Mouse (Mus musculus) neural tube, embryonic 11.5 days (tissue): Measurements from ENCODE around the gene Chdh. TPM values are rescaled to one million over a fixed set of nuclear protein-coding genes. Genes with fewer than 3 reads are reported as not detected.

ENCODE experiments used
- ATAC-seq: fragments of 200-750 bp; cut with Nextera tagmentation; 2 replicates; pipeline ENCODE4 v1.8.0; 2017; ENCODE audit warnings: moderate number of reproducible peaks, mild to moderate bottlenecking, moderate TSS enrichment, moderate library complexity; ENCODE audit not compliant: insufficient read depth, low FRiP score, low TSS enrichment
- DNase-seq: peaks from one replicate; pipeline ENCODE4 v3.0.0-alpha.2; 2015; ENCODE audit warnings: low spot score
- H3K27ac ChIP-seq: fragments of 300-500 bp; sonication (generic); 2 replicates; pipeline ENCODE4 v1.5.1; 2014; ENCODE audit warnings: low read depth, mild to moderate bottlenecking, low read length
- H3K27me3 ChIP-seq: fragments of 300-500 bp; sonication (generic); 2 replicates; pipeline ENCODE4 v1.6.1; 2014; ENCODE audit warnings: mild to moderate bottlenecking, low read length, mixed read lengths; ENCODE audit not compliant: control insufficient read depth, insufficient read depth
- H3K36me3 ChIP-seq: fragments of 300-500 bp; sonication (generic); 2 replicates; pipeline ENCODE4 v1.6.1; 2014; ENCODE audit warnings: mild to moderate bottlenecking, low read length, moderate library complexity, mixed read lengths; ENCODE audit not compliant: control insufficient read depth, insufficient read depth
- H3K4me1 ChIP-seq: fragments of 300-500 bp; sonication (generic); 2 replicates; pipeline ENCODE4 v1.6.1; 2014; ENCODE audit warnings: low read length, mixed read lengths; ENCODE audit not compliant: control insufficient read depth, insufficient read depth
- H3K4me2 ChIP-seq: fragments of 300-500 bp; sonication (generic); 2 replicates; pipeline ENCODE4 v1.6.1; 2014; ENCODE audit warnings: low read depth, mild to moderate bottlenecking, moderate library complexity
- H3K4me3 ChIP-seq: fragments of 300-500 bp; sonication (generic); 2 replicates; pipeline ENCODE4 v1.5.1; 2014; ENCODE audit warnings: low read depth, low read length
- H3K9ac ChIP-seq: fragments of 300-500 bp; sonication (generic); 2 replicates; pipeline ENCODE4 v1.6.1; 2014; ENCODE audit warnings: mild to moderate bottlenecking, low read length
- H3K9me3 ChIP-seq: fragments of 300-500 bp; sonication (generic); 2 replicates; pipeline ENCODE4 v1.6.1; 2016; ENCODE audit warnings: low read length; ENCODE audit not compliant: control insufficient read depth
- WGBS: fragments of 180-500 bp; shearing (Covaris S2); extraction: QIAGEN DNeasy Blood & Tissue Kit; methylation state at CpG from one replicate; pipeline ENCODE4 v1.1.7; 2014; 5-methylcytosine and 5-hydroxymethylcytosine counted together
- polyA plus RNA-seq: library from polyadenylated mRNA; unstranded; fragments of >200 nt; fragmentation: Nextera tagmentation; extraction: Ambion mirVana; gene quantifications from 2 replicates; pipeline ENCODE4 v1.2.1, GENCODE M21; 2014

Chdh gene
- polyA plus RNA-seq, 1 experiment from 2014 or later: not detected

GRCm38 (mm10) chr14:30056031-30056766 lies 47.4 kb downstream of the Chdh start:
- Histone ChIP-seq H3K9ac (no peak overlapping the region), H3K27ac (no peak overlapping the region), H3K27me3 (no peaks in the 10 kb centered on the region), H3K4me2 (no peak overlapping the region), H3K9me3 (no peaks in the 10 kb centered on the region), H3K4me3 (no peak overlapping the region), H3K4me1 (no peaks in the 10 kb centered on the region), H3K36me3 (no peaks in the 10 kb centered on the region)
- ATAC-seq: no peak
- WGBS: 67% methylated on average over 13 of the region's 13 CpGs
- no peak for DNase-seq

DNA sequence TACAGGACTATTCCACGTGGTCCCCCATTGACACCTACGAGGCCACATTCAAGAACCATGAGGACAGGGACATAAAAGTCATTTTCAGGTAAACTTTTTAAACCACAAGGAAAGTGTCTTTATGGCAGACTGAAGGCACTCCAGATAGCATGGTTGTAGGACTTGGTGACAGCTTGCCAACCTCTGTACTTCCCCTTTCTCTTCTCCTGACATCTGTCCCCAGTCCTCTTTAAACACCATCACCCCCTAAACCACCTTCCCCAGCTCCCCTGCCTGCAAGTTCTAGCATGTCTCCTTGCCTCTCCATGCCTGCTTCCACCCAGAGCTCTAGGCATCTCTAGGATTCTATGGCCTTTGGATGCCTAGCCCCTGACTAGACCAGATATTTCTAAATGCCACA lies 56.0 kb downstream of the Chdh start:
- Histone ChIP-seq H3K36me3 (no peaks in the 10 kb centered on the region), H3K4me3 (no peak overlapping the region), H3K27ac (no peak overlapping the region), H3K4me1 (no peaks in the 10 kb centered on the region), H3K27me3 (no peaks in the 10 kb centered on the region), H3K9ac (no peak overlapping the region), H3K9me3 (no peaks in the 10 kb centered on the region), H3K4me2 (no peak overlapping the region)
- no peak for ATAC-seq
- WGBS: 88% methylated on average over 2 of the region's 2 CpGs
- no peak for DNase-seq

GRCm38 (mm10) chr14:30066752-30067151 lies 57.9 kb downstream of the Chdh start:
- H3K27ac ChIP-seq: no peak overlapping the region
- no peaks in the 10 kb centered on the region for H3K9me3 ChIP-seq
- H3K27me3 ChIP-seq: no peaks in the 10 kb centered on the region
- H3K4me3 ChIP-seq: no peak overlapping the region
- H3K4me2 ChIP-seq: no peak overlapping the region
- WGBS: 77% methylated on average over 12 of the region's 12 CpGs
- no peaks in the 10 kb centered on the region for H3K36me3 ChIP-seq
- no peak overlapping the region for H3K9ac ChIP-seq
- ATAC-seq (no peak), DNase-seq (no peak)
- no peaks in the 10 kb centered on the region for H3K4me1 ChIP-seq

DNA sequence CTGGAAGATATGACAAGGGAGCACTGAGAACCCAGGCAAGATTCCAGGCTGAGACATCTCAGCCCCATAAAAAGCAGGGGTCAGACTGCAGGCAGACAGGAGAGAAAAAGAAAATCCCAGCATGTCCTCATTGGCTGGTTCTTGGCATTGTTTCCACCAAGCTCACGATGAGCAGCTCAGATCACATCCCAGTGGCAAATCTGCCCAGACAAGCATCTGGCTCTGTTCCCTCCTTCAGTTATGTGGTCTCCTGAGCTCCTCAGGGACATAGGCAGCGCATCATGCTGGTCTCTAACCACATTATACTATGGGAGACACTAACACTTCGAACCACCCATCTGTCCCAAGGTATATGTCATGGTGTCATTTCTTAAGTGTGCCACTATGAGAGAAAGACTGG lies 59.7 kb downstream of the Chdh start:
- DNase-seq (no peak), ATAC-seq (no peak)
- Histone ChIP-seq H3K4me1 (no peaks in the 10 kb centered on the region), H3K27ac (no peak overlapping the region), H3K9ac (no peak overlapping the region), H3K9me3 (no peaks in the 10 kb centered on the region), H3K27me3 (no peaks in the 10 kb centered on the region), H3K36me3 (no peaks in the 10 kb centered on the region), H3K4me3 (no peak overlapping the region), H3K4me2 (no peak overlapping the region)
- 84% methylated on average over 3 of the region's 3 CpGs for WGBS

GRCm38 (mm10) chr14:30075268-30075887 lies 66.6 kb downstream of the Chdh start:
- ATAC-seq (no peak), DNase-seq (no peak)
- Histone ChIP-seq H3K9ac (no peak overlapping the region), H3K4me3 (no peak overlapping the region), H3K27me3 (no peaks in the 10 kb centered on the region), H3K27ac (no peak overlapping the region), H3K9me3 (no peaks in the 10 kb centered on the region), H3K4me2 (no peak overlapping the region), H3K4me1 (no peaks in the 10 kb centered on the region), H3K36me3 (no peaks in the 10 kb centered on the region)
- 83% methylated on average over 7 of the region's 7 CpGs for WGBS

- Histone ChIP-seq H3K4me1 (no peaks in the 10 kb centered on the region), H3K9ac (no peak overlapping the region), H3K9me3 (no peaks in the 10 kb centered on the region), H3K4me2 (no peak overlapping the region), H3K27ac (no peak overlapping the region), H3K27me3 (no peaks in the 10 kb centered on the region), H3K4me3 (no peak overlapping the region), H3K36me3 (no peaks in the 10 kb centered on the region)
- 81% methylated on average over 15 of the region's 15 CpGs for WGBS
- DNase-seq (no peak), ATAC-seq (no peak)
Measured at GRCm38 (mm10) chr14:30078115-30078808, 69.4 kb downstream of the Chdh start.

- no peaks in the 10 kb centered on the region for H3K27me3 ChIP-seq
- ATAC-seq (no peak), DNase-seq (no peak)
- no peak overlapping the region for H3K4me2 ChIP-seq
- no peaks in the 10 kb centered on the region for H3K36me3 ChIP-seq
- no peaks in the 10 kb centered on the region for H3K9me3 ChIP-seq
- WGBS: 82% methylated on average over 4 of the region's 4 CpGs
- no peak overlapping the region for H3K4me3 ChIP-seq
- no peak overlapping the region for H3K27ac ChIP-seq
- H3K9ac ChIP-seq: no peak overlapping the region
- no peaks in the 10 kb centered on the region for H3K4me1 ChIP-seq
Measured at GRCm38 (mm10) chr14:30079729-30080128, 70.9 kb downstream of the Chdh start.
